8 mouse cellular contexts compared by ENCODE assay signal in genomic region chr2:127559070-127559966, GRCm38 (mm10). TPM values are rescaled to one million over a fixed set of nuclear protein-coding genes. Genes with fewer than 3 reads are reported as not detected.
DNase-seq lines count a peak whose midpoint lies in the region; ATAC-seq and TF ChIP-seq lines count a peak whose summit lies in the region.

No protein-coding gene starts in this region.

- peak; percentile 42 for DNase-seq in c-Kit-positive CD71-positive TER-119-positive erythroid progenitor cells, embryonic 14.5 days (ENCODE audit: low spot score)
- peak; percentile 97 for DNase-seq in forebrain, embryonic 14.5 days (ENCODE audit: low spot score)
- peak; percentile 75 to 87 for DNase-seq in heart, postnatal 14 days
- peak; percentile 90 to 99 for DNase-seq in layer of hippocampus, adult 18-20 months (ENCODE audit: low spot score in 2 of 2)
- peak; percentile 50 to 61 for DNase-seq in lung, adult 18-20 months
- peak; percentile 68 to 76 for DNase-seq in thymus, adult 18-20 months

- no peak overlapping the region for H3K27ac ChIP-seq in ES-Bruce4 (ENCODE audit: insufficient read depth, low read length)
- no peak overlapping the region for H3K27ac ChIP-seq in forebrain, embryonic 14.5 days (ENCODE audit: low read depth, low read length)

- intact Hi-C loops in heart, postnatal 14 days (cut with DNase I): loop anchor here (1.0 to 5.0 kb wide), 3 partner anchors 52 to 197 kb away; partner anchors contain the start of gene Adra2b

- H3K27me3 ChIP-seq in ES-Bruce4 (ENCODE audit: control insufficient read depth, insufficient read depth, low read length, poor library complexity, severe bottlenecking): peaks cover 2% of the 10 kb centered on the region; the same call in 1 of the 2 replicates
- no peaks in the 10 kb centered on the region; the same call in 1 of the 2 replicates for H3K27me3 ChIP-seq in forebrain, embryonic 14.5 days (replicated peaks; ENCODE audit: control insufficient read depth, insufficient read depth, low read length)

- H3K4me3 ChIP-seq in ES-Bruce4 (ENCODE audit: low read depth, low read length): no peak overlapping the region
- peak overlapping the region; percentile 6 for H3K4me3 ChIP-seq in forebrain, embryonic 14.5 days (ENCODE audit: low read depth, low read length)

- peak overlapping the region; percentile 34 for H3K4me2 ChIP-seq in forebrain, embryonic 14.5 days (ENCODE audit: low read length)

- peak; percentile 88 for TF ChIP-seq CTCF in ES-Bruce4 (IDR thresholded peaks at IDR 0.05; ENCODE audit: low read depth, low read length)

- no peaks in the 10 kb centered on the region for H3K9me3 ChIP-seq in ES-Bruce4 (replicated peaks; ENCODE audit: control insufficient read depth, insufficient read depth, low read length, poor library complexity, severe bottlenecking)
- no peaks in the 10 kb centered on the region for H3K9me3 ChIP-seq in forebrain, embryonic 14.5 days (replicated peaks; ENCODE audit: control insufficient read depth, low read length)

- TF ChIP-seq POLR2A in ES-Bruce4 (IDR thresholded peaks at IDR 0.05; ENCODE audit: insufficient read depth, low read length): no peak

- 12% methylated on average over 18 of the region's 18 CpGs for WGBS in forebrain, embryonic 14.5 days

- no peak for TF ChIP-seq EP300 in ES-Bruce4 (IDR thresholded peaks at IDR 0.05; ENCODE audit: insufficient read depth, low read depth, low read length)

- H3K36me3 ChIP-seq in ES-Bruce4 (ENCODE audit: control insufficient read depth, insufficient read depth, low read length, poor library complexity, severe bottlenecking): no peaks in the 10 kb centered on the region
- H3K36me3 ChIP-seq in forebrain, embryonic 14.5 days (ENCODE audit: control insufficient read depth, insufficient read depth, low read length): no peaks in the 10 kb centered on the region

- no peaks in the 10 kb centered on the region for H3K4me1 ChIP-seq in ES-Bruce4 (ENCODE audit: control insufficient read depth, insufficient read depth, low read length)
- peaks cover 3% of the 10 kb centered on the region; the same call in 1 of the 2 replicates for H3K4me1 ChIP-seq in forebrain, embryonic 14.5 days (ENCODE audit: control insufficient read depth, insufficient read depth, low read length)

- H3K9ac ChIP-seq in ES-Bruce4 (ENCODE audit: low read depth, poor library complexity, severe bottlenecking): no peak overlapping the region
- peak overlapping the region; percentile 21; the same call in 1 of the 2 replicates for H3K9ac ChIP-seq in forebrain, embryonic 14.5 days (ENCODE audit: low read length)

- ATAC-seq in forebrain, embryonic 14.5 days: peak; percentile 100
- ATAC-seq in neutrophil, adult 5-6 weeks (ENCODE audit: extremely low read depth, insufficient number of reproducible peaks, low FRiP score, poor library complexity, severe bottlenecking): peak; percentile 62; the same call in 1 of the 2 replicates

RNA-seq across cellular contexts. Expression of gene Prom2, which starts 18.1 kb away (rescaled TPM):
- polyA plus RNA-seq in ES-Bruce4 (2011; ENCODE audit: insufficient read depth, insufficient read length, low read depth, missing spikeins): 1.2 and 1.3 TPM in 2 replicates
- 0.04 TPM in 1 of 2 replicates, not detected in the other for polyA plus RNA-seq in forebrain, embryonic 14.5 days (2014; fragmentation: Nextera tagmentation; extraction: Ambion mirVana)
- not detected for total RNA-seq in heart, postnatal 14 days (2021)
- total RNA-seq in layer of hippocampus, adult 18-20 months (2021): under 1 TPM in 1 of 2 experiments, not detected in 1; 0.27 TPM
- not detected in 2 replicates for total RNA-seq in neutrophil, adult 5-6 weeks (2017)

RNA-seq across cellular contexts. Expression of gene Zfp661, which starts 27.6 kb away (rescaled TPM):
- 5.4 and 7.6 TPM in 2 replicates for polyA plus RNA-seq in ES-Bruce4 (2011; ENCODE audit: insufficient read depth, insufficient read length, low read depth, missing spikeins)
- 9.1 and 9.4 TPM in 2 replicates for polyA plus RNA-seq in forebrain, embryonic 14.5 days (2014; fragmentation: Nextera tagmentation; extraction: Ambion mirVana)
- total RNA-seq in heart, postnatal 14 days (2021): 1 to 10 TPM; 1.9 to 2.0 TPM
- 1 to 10 TPM; 8.4 to 8.8 TPM for total RNA-seq in layer of hippocampus, adult 18-20 months (2021)
- total RNA-seq in neutrophil, adult 5-6 weeks (2017): 4.4 and 5.2 TPM in 2 replicates

RNA-seq across cellular contexts. Expression of gene Mrps5, which starts 27.7 kb away (rescaled TPM):
- polyA plus RNA-seq in ES-Bruce4 (2011; ENCODE audit: insufficient read depth, insufficient read length, low read depth, missing spikeins): 200 and 203 TPM in 2 replicates
- 156 and 172 TPM in 2 replicates for polyA plus RNA-seq in forebrain, embryonic 14.5 days (2014; fragmentation: Nextera tagmentation; extraction: Ambion mirVana)
- total RNA-seq in heart, postnatal 14 days (2021): 100 to 1,000 TPM in 1 of 2 experiments, 10 to 100 TPM in 1; 99.6 to 104 TPM
- total RNA-seq in layer of hippocampus, adult 18-20 months (2021): 10 to 100 TPM; 82.9 to 94.5 TPM
- total RNA-seq in neutrophil, adult 5-6 weeks (2017): 29.9 and 34.9 TPM in 2 replicates

RNA-seq across cellular contexts. Expression of gene Kcnip3, which starts 37.4 kb away (rescaled TPM):
- 2.0 and 2.8 TPM in 2 replicates for polyA plus RNA-seq in ES-Bruce4 (2011; ENCODE audit: insufficient read depth, insufficient read length, low read depth, missing spikeins)
- 13.8 and 15.1 TPM in 2 replicates for polyA plus RNA-seq in forebrain, embryonic 14.5 days (2014; fragmentation: Nextera tagmentation; extraction: Ambion mirVana)
- 1 to 10 TPM; 1.5 to 1.8 TPM for total RNA-seq in heart, postnatal 14 days (2021)
- total RNA-seq in layer of hippocampus, adult 18-20 months (2021): 10 to 100 TPM; 61.3 to 70.6 TPM
- 0.25 TPM in 1 of 2 replicates, not detected in the other for total RNA-seq in neutrophil, adult 5-6 weeks (2017)

Comparison
In these comparisons a context has a peak if more than half of its experiments do, and no peak if none do; other contexts are left out.
1. DNase-seq: peak in every context shown above with its lines; median percentile 97 in forebrain, embryonic 14.5 days; 94 in layer of hippocampus, adult 18-20 months; 81 in heart, postnatal 14 days; 72 in thymus, adult 18-20 months; 56 in lung, adult 18-20 months; 42 in c-Kit-positive CD71-positive TER-119-positive erythroid progenitor cells, embryonic 14.5 days.